Mouse (Mus musculus) lung, postnatal 14 days (tissue): ENCODE measurements at regions not wholly inside any gene's neighbourhood (a gene's known extent, or its start where the extent isn't known, plus 50 kb on each side); places are given as distances from the start of the nearest gene placed in this dataset.
A peak's percentile ranks its signal among the peaks of the same experiment; 100 is the strongest.

Source experiments
- DNase-seq: peaks from one replicate; pipeline ENCODE4 v3.0.0; 2021

DNA sequence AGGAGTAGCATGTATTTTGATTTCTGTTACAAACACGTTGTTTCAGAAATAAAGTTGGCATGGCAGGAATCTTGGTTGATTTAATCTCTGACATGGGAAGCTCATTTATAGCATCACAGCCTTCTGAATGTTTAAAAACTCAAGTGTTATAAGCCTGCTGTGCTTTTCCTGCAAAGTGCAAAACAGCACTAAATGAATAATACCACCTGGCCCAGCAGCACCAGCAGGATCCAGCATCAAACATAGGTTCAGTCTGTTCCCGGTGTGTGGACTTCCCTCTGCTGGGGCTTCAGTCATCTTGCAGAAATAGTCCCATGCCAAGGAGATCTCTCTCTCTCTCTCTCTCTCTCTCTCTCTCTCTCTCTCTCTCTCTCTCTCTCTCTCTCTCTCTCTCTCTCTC, 154.7 kb upstream of the Tox3 start:
- DNase-seq, result no peak

DNA sequence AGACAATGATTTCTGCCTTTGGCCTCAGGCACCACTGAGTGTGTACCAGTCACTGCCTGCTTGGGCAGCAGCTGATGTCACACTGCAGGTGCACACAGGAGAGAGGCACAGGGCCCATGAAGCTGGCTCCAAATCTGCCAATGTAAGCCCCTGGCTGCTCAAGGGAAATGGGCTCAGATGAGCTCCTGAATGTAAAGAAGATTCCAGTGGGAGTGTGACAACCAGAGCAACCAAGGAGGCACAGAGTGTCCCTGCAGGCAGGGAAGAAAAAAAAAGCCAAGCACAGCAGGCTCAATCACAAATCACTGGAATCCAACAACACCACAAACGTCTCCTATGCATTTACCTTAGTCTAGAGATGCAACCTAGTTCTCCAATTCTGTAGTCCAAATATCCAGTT, 151.2 kb upstream of the Tox3 start:
- DNase-seq, result no peak

DNA sequence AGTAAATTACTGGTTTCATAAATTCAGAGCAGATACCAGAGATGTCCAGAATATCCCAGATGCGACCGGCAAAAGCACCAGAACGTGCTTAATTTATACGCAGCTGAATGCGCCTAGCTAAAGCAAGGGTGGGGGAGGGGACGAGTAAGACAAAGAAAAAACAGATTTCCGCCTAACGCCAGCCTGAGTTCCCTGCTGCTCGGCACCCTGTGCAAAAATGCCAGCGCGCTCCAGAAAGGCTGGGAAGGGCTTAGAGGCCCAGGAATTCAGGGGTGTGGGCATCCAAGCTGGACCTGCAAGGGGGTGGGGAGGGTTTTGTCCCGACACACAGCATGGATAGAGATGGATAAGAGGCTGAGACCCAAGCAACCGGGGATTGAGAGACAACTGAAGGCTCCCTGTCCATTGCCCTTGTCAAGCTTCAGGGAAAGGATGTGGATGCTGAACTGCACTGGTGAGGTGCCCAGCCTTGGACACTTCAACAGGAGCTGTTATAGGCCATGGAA, 148.6 kb upstream of the Tox3 start:
- DNase-seq, result no peak

DNA sequence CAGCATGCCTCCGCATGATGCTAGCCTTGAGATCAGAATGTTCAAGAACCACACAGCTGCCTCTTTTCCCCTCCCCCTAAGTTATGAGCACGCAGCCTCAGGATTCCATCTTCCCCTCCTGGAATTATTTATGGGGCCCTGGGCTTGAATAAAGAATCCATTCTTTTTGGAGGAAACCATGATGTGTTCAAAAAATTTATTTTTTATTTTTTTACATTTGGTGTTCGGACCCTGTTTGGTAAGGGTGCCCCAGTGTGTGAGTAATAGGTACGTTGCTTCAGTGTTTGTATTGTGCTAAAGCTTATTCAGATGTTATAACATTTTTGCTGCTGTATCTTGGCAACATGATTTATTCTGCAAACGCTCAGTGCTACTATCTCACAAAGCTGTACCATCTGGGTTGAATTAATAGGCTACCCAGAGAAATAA, 147.8 kb upstream of the Tox3 start:
- DNase-seq, result no peak

DNA sequence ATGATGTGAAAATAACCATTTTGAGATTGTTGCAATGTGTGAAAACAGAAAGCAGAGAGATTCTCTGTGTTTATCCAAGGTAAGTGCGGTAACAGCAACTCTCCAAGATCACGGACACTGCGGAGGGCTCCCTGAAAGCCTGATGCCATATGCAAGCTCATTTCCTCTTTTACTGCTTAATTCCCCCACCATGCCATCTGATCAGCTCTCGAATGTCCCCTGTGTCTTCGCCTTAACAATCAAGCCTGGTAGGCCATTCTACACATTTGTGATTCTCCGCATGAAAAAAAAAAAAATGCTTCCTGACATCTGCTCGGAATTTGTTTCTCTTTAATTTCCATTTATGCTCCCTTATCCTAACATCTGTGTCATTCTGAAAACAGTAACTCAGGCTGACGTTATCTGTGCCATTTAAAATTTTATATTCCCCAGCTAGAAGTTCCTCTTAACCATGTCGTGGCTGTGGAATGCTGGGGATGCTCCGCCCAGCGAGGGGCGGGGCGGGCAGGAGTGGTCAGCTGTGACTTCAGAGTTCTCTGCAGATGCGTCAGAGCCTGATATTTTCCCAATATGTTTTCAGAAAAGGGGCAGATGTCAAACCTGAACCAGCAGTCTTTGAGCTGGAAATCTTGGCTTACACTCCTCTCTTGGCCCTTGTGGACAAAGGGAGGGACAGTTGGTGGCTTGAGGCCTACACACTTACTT, 144.5 kb upstream of the Tox3 start:
- DNase-seq, result no peak

DNA sequence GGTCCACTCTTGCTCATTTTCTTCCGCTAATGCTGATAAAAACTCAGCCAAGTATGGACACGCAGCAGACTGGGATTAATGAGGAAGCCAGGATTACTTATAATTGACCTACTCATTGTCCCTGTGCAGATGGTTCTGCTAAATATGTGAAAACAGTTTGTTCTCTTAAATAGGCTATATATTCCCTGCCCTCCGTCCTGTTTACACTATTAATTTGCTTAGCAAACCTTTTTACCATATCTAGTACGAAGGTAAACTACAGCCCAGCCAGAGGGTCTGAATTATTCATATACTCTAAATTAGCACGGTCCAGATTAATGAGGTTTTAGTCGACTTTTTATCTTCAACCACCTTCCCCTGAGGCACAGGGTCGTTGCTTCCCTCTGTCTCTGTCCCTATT, 143.5 kb upstream of the Tox3 start:
- DNase-seq, result no peak

DNA sequence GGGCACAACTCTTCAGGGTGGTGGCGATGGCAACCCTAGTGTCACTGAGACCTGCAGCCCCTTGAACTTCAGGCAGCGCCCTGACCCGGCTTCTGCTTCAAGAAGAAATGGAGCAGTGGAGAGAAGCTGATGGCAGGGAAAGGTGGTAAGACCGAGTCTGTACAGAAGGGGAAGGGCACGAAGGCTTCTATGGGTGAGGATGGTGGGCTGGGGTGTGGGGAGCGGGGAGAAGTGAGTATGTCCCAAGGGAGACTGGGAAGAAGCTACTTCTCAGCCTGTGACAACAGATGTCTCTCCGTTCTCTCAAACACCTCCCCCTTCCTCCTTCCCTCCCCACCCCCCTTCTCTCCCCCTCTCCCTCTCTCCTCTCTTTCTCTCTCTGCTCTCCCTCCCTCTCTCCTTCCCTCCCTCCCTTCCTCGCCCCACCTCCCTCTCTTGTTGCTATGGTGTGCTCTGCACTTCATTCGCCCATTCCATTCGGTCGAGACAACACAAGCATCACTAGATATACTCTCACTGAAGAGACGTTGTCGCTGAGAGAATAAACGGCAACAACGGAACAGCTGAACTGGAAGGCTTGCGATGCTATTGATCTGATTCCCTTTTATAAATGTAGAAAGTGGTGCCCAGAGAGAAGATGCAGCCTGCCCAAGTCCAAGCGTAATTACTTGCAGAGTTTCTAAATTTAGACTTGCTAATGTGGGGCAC, 142.7 kb upstream of the Tox3 start:
- no peak for DNase-seq

DNA sequence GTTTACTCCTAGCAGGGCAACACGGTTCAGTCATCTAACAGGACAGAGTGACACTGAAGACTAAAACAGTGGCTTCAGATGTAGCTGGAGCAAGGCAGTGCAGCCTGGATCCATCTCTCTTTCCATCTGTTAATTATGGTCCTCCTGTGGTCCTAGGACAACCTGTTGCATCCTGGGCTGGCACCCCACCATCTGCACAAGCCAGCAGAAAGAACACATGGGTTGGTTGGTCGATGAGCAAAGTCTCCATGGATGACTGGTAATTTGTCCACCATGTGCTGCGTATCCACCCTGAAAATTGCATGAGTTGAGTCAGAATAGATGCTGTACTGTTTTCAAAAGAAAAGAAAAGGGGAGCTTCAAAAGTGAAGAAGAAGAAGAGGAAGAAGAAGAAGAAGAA, 138.4 kb upstream of the Tox3 start:
- DNase-seq, result no peak

DNA sequence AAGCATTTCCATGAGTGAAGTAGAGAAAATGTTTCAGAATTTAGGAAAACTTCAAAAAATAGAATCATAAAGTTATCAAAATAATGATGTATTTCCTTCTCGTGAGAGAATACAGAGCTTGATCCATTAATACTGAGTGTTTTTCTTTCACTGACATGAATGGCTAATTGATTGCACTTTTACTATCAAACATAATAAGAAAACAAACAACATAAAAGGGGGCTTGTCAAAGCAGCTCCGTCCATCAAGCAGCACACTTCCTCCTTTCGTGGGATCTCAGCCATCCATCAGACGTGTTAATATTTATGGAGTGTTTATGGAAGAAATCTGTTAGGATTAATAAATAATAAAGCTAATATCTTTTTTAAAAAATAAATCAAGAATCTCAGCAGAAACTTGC, 130.0 kb upstream of the Tox3 start:
- no peak for DNase-seq

DNA sequence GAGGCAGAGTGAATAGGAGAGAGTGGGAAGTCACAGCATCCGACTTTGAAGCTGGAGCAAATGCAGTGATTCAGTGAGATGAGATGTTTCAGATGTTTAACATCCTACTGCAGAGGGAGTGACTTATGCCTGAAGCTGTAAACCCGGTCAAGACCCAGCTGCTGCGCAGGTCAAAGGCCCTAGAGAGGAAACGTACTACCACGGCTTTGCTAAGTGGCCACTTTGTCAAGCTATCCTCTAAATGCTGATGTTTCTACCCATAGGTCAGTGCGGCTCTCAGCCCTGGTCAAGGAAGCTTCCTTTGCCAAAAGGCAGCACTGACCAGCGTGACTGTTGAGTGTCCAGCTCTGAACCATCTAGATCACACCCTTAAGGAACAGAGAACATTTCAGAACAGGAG, 125.9 kb upstream of the Tox3 start:
- DNase-seq, result no peak

DNA sequence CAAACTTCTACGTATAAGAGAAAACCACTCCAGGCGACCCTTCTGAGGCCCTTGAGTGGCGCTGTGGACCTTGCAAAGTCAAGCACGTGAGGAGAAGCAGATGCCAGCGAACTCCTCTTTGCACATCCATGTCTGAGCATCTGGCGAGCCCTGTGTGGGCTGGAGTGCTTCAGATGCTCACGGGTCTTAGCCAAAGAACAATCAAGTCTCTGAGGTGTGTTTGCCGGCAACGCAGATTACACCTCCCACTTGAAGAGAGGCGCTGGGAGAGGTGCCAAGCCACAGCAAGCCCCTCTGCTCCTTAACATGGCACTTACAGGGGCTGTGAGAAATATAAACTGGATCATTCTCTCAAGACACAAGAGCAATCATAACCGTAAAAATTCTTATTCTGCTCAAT, 122.7 kb upstream of the Tox3 start:
- DNase-seq, result no peak

DNA sequence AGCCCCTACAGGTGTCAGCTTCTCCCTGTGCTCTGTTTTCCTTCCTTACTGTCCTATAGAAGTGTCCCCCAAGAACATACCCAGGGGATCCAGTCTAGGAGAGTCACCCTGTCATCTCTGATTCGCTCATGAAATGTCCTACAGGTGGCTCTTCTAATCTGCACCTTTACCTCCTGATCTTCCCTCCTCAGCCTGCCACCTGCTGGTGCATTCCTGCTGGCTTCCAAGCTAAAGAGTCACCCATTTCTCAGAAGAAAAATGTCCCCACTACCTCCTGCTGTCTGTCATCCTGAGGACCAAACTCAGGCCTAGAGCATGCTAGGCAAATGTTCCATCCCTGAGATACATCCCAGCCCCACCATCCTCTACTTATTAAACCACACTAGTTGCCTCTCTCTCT, 115.6 kb upstream of the Tox3 start:
- DNase-seq, result peak; percentile 15

DNA sequence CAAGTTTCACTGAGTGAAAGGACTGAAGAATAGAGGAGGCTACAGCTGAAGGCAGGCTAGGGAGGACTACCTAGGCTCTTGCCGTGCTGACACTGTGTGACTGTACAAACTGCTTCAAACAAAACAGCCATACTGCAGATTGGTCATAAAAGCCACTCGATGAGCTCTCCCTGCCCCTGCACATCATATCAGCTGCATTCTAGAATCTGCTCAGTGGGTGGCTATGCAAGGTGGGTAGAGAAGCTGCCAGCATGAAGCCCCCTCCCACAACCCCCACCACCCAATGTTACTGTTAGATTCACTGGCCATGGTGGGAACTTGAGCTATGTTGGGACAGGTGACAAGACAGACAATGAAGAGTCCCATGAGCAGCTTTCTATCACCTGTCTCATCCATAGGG, 107.2 kb upstream of the Tox3 start:
- DNase-seq, result no peak

DNA sequence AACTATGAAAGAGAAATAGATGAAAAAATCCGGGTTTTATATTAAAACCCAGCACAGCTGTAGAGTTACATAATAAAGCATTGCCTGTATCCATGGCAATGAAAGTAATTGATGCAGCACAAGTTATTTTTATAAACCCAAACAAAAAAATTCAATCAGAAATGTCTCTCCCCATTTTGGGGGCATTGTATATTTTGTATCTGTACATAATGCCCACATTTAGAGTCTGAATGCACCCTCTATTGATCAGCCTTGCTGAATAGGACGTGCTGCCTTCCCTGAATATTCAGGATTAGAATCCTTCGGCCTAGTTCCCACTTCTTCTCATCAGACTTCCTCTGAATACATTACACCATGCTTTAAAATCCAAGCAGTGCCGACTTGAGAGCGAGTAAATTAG, 106.0 kb upstream of the Tox3 start:
- DNase-seq, result no peak

DNA sequence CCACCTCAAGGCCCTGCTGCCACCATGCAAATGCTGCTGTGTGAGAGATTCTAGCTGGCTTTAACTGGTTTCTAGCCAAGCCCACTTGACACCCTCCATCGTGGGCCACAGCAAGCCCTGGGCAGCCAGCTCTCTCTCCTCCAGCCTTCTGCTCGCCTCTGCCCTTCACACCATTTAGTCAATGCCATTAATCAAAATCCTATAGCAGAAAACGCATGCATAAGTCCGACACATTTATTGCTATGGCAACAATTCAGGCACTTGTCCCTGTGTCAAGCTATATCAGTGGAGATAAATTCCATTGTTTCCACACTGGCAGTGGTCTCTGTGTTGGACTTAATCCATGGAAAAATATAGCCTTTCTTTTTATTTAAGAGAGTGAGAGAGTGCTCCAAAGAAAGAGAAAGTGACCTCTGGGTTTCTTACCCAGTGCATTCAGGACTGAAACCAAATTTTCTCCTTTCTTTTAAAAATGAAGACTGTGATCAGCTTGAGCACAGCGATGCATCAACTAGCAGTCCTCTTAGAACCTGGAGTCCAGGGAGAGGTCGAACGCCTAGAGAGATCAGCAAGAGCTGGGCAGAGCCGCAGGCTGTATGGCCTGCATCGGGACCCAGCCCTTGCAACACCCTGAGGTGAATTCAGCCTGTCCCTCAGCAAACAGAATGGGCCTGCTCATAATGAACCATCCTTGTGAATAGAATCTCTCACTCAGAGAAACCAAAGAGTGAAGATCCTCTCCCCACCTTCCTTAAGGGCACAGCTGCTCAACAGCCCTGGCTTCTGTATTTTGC, 93.1 kb upstream of the Tox3 start:
- DNase-seq, result no peak

DNA sequence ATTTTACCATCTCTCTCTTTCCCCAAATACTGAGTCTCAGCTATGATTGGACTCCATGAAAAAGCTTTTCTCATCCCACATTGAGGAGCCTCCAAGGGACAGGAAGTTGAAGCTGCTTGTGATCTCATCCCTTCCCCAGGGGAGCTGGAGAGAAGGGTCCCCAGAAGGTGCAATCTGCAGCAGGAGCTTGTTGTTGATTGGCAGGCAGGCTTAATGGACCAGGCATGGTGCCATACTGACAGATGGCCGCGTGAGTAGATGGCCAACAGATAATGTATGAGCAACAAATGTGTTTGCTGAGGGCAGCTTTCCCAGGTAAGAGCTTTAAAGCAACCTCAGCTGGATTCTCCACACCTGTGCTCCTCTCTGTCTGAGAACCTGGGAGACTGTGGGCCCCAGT, 65.9 kb upstream of the Tox3 start:
- no peak for DNase-seq
